Mouse (Mus musculus): Measurements from ENCODE around the gene Camk1.

GRCm38 (mm10) chr6:113380480-113380879 lies 36.7 kb upstream of the Camk1 start:
- TF ChIP-seq CTCF (IDR thresholded peaks at IDR 0.05; ENCODE audit: extremely low read depth, insufficient read depth, low read length) (no peak), POLR2A (IDR thresholded peaks at IDR 0.05; ENCODE audit: extremely low read depth, insufficient read depth, low read length) (no peak)

Data from cortical plate, adult 2 months (tissue).